Mouse (Mus musculus) CD4-positive, CD25-positive, alpha-beta regulatory T cell, adult 4 months (primary cell): Measurements from ENCODE around the gene Mn1. TPM values are rescaled to one million over a fixed set of nuclear protein-coding genes. Genes with fewer than 3 reads are reported as not detected.

Experiments used
- ATAC-seq: one replicate; pipeline ENCODE4 v1.8.0; 2017
- polyA plus RNA-seq, 2 experiments: library from polyadenylated mRNA; unstranded; fragments of 100-300 nt; shearing (Covaris generic); gene quantifications; one replicate each; pipeline ENCODE4 v1.2.1; 2017

The Mn1 gene
- polyA plus RNA-seq, 2 experiments from 2014 or later = not detected

- ATAC-seq = no peak
These were observed 7.6 kb upstream of the Mn1 start for GRCm38 (mm10) chr5:111409412-111410044.

DNA sequence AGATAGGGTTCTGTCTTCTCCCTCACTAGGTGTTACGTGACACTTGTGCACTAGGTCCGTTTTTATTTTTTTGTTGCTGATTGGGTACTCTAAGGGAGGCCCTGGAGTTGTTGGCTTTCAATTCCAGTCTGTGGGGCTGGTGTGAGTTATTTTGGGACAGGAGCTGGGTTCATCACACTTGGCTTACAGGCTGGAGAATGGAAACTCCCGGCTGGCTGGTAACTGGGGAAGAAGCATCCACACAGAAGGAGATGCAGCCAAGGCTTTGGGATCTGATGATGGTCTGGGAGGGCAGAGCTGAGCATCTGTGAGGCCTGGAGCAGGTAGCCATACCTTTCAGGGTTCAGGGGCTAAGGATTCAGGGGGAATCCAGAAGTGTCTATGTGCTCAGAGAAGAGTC is 6.5 kb upstream of the Mn1 start:
- ATAC-seq = no peak

DNA sequence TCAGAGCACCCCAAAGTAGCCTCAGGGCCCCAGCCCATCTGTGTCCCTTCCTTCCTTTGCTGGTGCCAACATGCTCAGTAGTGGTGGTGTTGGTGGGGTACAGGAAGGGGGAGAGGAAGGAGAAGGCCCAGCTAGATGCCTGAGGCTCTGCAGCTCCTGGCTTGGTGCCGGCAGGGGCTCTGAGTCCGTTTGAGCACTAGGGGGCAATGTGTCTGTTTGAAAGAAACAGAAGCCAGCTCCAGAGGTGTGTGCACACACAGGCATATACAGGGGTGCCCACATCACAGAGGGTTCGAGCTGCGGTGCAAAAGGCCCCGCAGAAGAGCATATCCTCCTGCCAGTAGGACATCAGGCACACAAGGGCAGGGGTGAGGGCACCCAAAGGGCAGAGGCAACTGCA is 3.0 kb upstream of the Mn1 start:
- no peak for ATAC-seq

DNA sequence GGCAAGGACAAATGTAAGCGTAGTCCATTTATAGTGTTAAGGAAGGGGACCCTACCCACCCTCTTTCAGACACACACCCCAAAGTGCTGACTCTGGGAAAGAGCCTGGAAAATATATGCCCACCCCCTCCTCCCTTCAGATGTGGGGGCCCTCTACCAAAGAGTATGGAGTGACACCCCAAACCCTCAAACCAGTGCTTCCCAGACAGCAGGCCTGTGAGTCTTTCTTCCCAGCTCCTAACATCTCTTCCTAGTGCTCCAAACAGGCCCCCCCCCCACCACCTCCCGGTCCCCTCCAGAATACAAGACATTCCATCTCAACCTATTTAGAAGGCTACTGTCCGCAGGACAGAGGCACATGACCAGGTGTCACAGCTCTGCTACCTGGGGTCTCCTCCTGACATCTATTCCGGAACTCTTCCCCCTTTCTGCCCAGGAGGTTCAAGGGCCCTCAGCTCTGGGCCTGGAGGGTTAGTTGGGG is 2.4 kb upstream of the Mn1 start:
- no peak for ATAC-seq

DNA sequence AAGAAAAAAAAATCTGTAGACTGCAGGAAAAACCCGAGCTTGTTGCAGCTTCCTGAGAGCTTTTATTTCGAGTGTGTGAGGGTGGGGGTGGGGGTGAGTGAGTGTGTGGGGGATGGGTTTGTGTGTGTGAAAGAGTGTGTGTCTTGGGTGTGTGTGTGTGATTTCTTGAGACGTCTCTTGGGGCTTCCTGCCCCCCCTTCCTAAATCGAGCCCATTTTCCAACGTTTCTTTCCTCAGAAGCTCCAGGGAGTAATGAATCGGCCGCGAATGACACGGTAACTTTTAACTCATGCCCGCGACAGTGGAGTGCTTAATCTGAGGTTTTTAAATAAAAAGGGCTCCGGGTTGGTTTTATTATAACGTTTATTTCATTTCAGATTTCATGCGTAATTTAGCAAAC is 1.6 kb upstream of the Mn1 start:
- ATAC-seq = no peak

- ATAC-seq = no peak
These were observed 1.1 kb upstream of the Mn1 start for GRCm38 (mm10) chr5:111416048-111416447.

DNA sequence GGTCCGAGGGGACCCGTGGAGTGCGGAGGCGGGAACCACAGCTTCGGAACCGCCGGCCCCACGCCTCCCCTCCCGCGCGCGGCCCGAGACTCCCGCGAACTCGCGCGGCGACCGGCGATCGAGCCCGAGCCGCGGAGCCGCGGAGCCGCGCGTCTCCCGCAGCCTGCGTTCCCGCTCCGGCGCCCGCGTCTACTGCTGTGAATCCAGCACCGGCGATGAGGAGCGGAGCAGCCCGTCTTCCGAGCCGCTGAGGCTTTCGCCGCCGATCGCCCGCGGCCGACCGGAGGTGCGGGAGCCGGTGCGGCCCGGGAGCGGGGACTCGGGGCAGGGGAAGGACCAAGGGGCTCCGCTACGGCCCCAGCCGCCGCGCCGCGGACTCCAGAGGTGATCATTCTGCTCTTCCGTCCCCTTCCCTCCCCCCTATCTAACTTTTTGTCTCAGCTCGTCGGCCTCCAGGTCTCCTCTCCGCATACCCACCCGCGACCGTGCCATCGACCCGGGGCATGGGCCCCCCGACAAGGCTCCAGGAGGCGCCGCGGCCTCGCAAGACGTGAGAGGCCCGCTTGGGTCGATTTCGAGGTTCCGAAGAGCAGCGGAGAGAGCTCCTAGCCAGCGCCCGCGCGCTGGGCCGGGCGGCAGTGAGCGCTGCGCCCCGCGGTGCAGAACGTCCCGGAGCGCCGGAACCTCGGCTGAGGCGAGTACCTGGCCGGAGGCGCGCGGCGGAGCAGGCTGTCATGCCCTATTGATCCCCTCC is 393 bp downstream of the Mn1 start:
- ATAC-seq = no peak

DNA sequence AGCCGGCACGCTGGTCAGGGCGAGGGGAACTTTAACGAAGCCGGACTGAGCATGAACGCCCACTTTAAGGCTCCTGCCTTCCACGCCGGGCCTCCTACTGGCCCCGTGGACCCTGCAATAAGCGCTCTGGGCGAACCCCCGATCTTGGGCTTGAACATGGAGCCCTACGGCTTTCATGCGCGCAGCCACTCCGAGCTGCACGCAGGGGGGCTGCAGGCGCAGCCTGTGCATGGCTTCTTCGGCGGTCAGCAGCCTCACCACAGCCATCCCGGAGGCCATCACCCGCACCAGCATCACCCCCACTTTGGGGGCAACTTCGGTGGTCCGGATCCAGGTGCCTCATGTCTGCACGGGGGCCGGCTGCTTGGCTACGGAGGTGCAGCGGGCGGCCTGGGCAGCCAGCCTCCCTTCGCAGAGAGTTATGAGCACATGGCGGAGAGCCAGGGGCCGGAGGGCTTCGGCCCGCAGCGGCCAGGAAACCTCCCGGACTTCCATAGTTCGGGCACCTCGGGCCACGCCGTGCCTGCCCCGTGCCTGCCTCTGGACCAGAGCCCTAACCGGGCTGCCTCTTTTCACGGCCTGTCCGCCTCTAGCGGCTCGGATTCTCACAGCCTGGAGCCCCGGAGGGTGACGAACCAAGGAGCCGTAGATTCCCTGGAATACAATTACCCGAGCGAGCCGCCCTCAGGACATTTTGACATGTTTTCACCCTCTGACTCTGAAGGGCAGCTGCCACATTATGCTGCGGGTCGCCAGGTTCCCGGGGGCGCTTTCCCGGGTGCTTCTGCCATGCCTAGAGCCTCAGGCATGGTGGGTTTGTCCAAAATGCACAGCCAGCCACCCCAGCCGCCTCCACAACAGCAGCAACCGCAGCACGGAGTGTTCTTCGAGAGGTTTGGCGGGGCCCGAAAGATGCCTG is 1.3 kb downstream of the Mn1 start:
- no peak for ATAC-seq

- ATAC-seq = no peak
These were observed 2.1 kb downstream of the Mn1 start for GRCm38 (mm10) chr5:111419121-111419881.

GRCm38 (mm10) chr5:111420011-111420691 is 3.0 kb downstream of the Mn1 start:
- no peak for ATAC-seq

- no peak for ATAC-seq
These were observed 3.7 kb downstream of the Mn1 start for GRCm38 (mm10) chr5:111420896-111421295.

- ATAC-seq = no peak
These were observed 4.3 kb downstream of the Mn1 start for GRCm38 (mm10) chr5:111421424-111421823.

- no peak for ATAC-seq
These were observed 5.1 kb downstream of the Mn1 start for GRCm38 (mm10) chr5:111422058-111422800.

GRCm38 (mm10) chr5:111423011-111423410 is 5.8 kb downstream of the Mn1 start:
- no peak for ATAC-seq

GRCm38 (mm10) chr5:111423616-111424015 is 6.5 kb downstream of the Mn1 start:
- no peak for ATAC-seq

DNA sequence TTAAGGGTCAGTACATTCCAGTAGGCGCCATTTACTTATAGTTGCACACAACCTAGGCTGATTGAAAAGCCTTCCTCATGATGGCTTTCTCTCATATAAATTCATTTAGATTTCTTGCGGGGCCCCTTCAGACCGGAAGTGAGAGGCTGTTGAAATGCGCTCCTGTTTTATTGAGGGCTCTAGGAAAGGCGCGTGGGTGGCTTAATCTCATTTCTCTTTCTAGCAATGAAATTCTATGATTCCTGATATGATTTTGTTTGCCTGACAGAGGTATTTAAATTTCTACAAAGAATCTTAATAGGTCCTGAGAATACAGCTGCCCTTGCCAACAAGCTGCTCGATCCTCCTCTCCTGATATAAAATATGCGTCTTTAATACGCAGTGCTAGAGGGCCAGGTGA is 8.7 kb downstream of the Mn1 start:
- ATAC-seq = no peak

- no peak for ATAC-seq
These were observed 9.1 kb downstream of the Mn1 start for GRCm38 (mm10) chr5:111426249-111426648.

DNA sequence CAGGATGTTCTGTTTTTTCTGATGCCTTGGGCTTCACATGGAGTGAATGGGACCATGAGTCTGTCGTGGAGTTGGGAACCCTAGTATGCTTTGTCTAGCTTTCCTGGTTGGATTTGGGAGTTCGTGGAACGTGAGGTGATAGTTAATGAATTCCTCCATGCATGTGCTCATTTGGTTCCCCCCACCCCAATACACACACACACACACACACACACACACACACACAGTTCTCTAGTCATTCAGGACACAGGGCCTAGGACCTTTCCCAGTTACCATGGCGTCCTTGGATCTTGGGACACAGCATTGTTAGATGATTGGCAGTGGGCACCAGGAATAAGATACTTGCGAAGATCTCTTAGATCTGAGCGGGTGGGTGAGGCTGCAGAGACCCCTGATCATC is 11.7 kb downstream of the Mn1 start:
- ATAC-seq = no peak

DNA sequence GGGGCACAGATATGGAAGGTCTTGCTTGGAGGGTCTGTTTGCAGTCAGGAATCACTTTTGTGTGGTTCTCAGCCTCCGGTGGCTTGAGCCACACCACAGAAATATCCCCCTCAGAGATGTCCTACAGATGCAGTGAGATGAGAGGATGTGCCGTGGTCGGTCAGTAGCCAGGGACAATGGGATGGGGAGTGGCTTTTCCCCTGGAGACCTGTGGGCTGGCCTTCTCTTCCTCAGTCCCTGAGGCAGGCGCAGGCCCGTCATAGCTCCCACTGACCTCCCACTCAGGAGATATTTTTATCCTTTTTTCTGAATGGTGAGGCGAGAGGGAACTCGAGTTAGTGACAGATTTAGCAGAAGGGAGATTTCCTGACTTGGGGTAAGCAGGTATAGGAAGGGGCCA is 12.6 kb downstream of the Mn1 start:
- ATAC-seq = no peak

GRCm38 (mm10) chr5:111431007-111431730 is 14.0 kb downstream of the Mn1 start:
- no peak for ATAC-seq
